8 mouse cellular contexts compared by ENCODE assay signal in the genomic region with DNA sequence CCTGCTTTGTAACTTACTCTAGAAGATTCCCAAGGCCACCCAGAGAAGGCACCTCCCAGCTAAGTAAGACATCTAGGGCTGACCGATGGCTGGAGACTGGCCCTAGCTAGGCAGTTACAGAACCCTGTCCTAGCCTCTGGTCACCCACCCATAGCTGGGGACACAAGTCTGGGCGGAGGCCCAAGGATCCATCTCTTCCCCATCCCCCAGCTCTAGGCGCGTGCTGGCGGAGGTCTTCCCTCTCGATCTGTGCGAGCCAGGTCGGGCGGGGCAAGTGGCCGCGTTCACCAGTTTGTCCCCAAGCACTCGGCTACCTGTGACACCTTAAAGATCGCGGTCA. TPM values are rescaled to one million over a fixed set of nuclear protein-coding genes. Genes with fewer than 3 reads are reported as not detected.
DNase-seq lines count a peak whose midpoint lies in the region; ATAC-seq lines count a peak whose summit lies in the region.

No protein-coding gene starts in this region.

- no peaks in the 10 kb centered on the region for H3K27me3 ChIP-seq in hindbrain, embryonic 16.5 days (replicated peaks; ENCODE audit: control insufficient read depth, insufficient read depth, low read length)

- H3K9ac ChIP-seq in hindbrain, embryonic 16.5 days (ENCODE audit: low read depth, low read length) = peak overlapping the region; percentile 76

- H3K4me2 ChIP-seq in hindbrain, embryonic 16.5 days (ENCODE audit: low read length) = peak overlapping the region; percentile 78

- ATAC-seq in hindbrain, embryonic 16.5 days = peak; percentile 37

- H3K4me3 ChIP-seq in hindbrain, embryonic 16.5 days (ENCODE audit: low read length) = peak overlapping the region; percentile 60

- 0 out of 2 replicates have a peak, but pooled peaks cover 2% of the 10 kb centered on the region for H3K36me3 ChIP-seq in hindbrain, embryonic 16.5 days (ENCODE audit: control insufficient read depth, insufficient read depth, low read length)

- H3K4me1 ChIP-seq in hindbrain, embryonic 16.5 days (ENCODE audit: control insufficient read depth, insufficient read depth, low read depth, low read length) = peaks cover 12% of the 10 kb centered on the region; the same call in 1 of the 2 replicates

- no peaks in the 10 kb centered on the region for H3K9me3 ChIP-seq in hindbrain, embryonic 16.5 days (ENCODE audit: control insufficient read depth, low read length)

- DNase-seq in cerebellum, adult 11 months = peak; percentile 20
- no peak for DNase-seq in cerebellum, postnatal 4 days (ENCODE audit: low spot score in 2 of 2)
- DNase-seq in right cerebral cortex, postnatal 14 days = peak; percentile 34
- no peak for DNase-seq in right cerebral cortex, postnatal 36 days (ENCODE audit: low spot score in 2 of 2)
- peak; percentile 16 for DNase-seq in lung, postnatal 14 days
- no peak for DNase-seq in B cell, adult 2 months
- no peak for DNase-seq in layer of hippocampus, postnatal 14 days (ENCODE audit: low spot score in 2 of 2)

- WGBS in hindbrain, embryonic 16.5 days = 2% methylated on average over 14 of the region's 14 CpGs

- H3K27ac ChIP-seq in hindbrain, embryonic 16.5 days (ENCODE audit: low read depth, low read length) = peak overlapping the region; percentile 61

RNA-seq across cellular contexts. Expression of a gene that starts 0.5 kb away (rescaled TPM):
- 23.7 and 25.7 TPM in 2 replicates for polyA plus RNA-seq in hindbrain, embryonic 16.5 days (2015; fragmentation: Nextera tagmentation; extraction: Ambion mirVana)
- total RNA-seq in layer of hippocampus, postnatal 14 days (2021) = 10 to 100 TPM; 10.4 to 10.8 TPM

RNA-seq across cellular contexts. Expression of a gene that starts 40.1 kb away (rescaled TPM):
- polyA plus RNA-seq in hindbrain, embryonic 16.5 days (2015; fragmentation: Nextera tagmentation; extraction: Ambion mirVana) = not detected in 2 replicates
- total RNA-seq in layer of hippocampus, postnatal 14 days (2021) = not detected

RNA-seq across cellular contexts. Expression of a gene that starts 49.2 kb away (rescaled TPM):
- not detected in 2 replicates for polyA plus RNA-seq in hindbrain, embryonic 16.5 days (2015; fragmentation: Nextera tagmentation; extraction: Ambion mirVana)
- total RNA-seq in layer of hippocampus, postnatal 14 days (2021) = not detected

RNA-seq across cellular contexts. Expression of a gene that starts 55.2 kb away (rescaled TPM):
- polyA plus RNA-seq in hindbrain, embryonic 16.5 days (2015; fragmentation: Nextera tagmentation; extraction: Ambion mirVana) = not detected in 2 replicates
- not detected for total RNA-seq in layer of hippocampus, postnatal 14 days (2021)

Comparison
In these comparisons a context has a peak if more than half of its experiments do, and no peak if none do; other contexts are left out.
1. DNase-seq: peak in cerebellum, adult 11 months (single experiment), right cerebral cortex, postnatal 14 days (single experiment) and lung, postnatal 14 days (single experiment); none in cerebellum, postnatal 4 days (0 of 2), right cerebral cortex, postnatal 36 days (0 of 2), B cell, adult 2 months (0 of 2) and layer of hippocampus, postnatal 14 days (0 of 2).